Mouse (Mus musculus): Measurements from ENCODE around the gene Rnd1. TPM values are rescaled to one million over a fixed set of nuclear protein-coding genes. Genes with fewer than 3 reads are reported as not detected.
A peak's percentile ranks its signal among the peaks of the same experiment; 100 is the strongest.

The Rnd1 gene
- polyA plus RNA-seq, 1 experiment: 14.4 TPM

DNA sequence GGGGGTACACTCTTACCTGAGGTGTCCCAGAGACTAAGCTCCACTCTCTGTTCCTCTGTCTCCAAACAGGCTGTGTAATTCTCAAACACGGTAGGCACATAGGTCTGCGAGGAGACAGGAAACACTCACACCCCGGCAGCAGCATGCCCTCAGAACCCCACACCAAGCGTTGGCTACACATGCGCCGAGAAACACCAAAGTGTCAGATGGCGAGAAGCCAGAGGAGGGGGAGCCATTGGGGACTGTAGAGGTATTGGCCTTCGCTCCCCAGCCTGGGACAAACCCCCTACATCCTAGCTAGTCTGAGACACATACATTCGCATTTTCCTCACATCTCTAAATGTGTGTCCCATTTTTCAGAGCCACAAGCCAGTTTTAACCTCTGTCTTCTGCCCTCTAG is 790 bp downstream of the Rnd1 start:
- no peaks in the 10 kb centered on the region for H3K79me2 ChIP-seq (ENCODE audit: control insufficient read depth, insufficient read depth)
- no peaks in the 10 kb centered on the region for H3K36me3 ChIP-seq (ENCODE audit: control insufficient read depth, insufficient read depth)
- peak overlapping the region; percentile 97 for H3K4me2 ChIP-seq (ENCODE audit: low read depth)
- peak overlapping the region; percentile 51 for H3K4me3 ChIP-seq
- H3K27me3 ChIP-seq (ENCODE audit: control insufficient read depth, insufficient read depth, insufficient read length): no peaks in the 10 kb centered on the region
- no peak for TF ChIP-seq SRF (IDR thresholded peaks at IDR 0.05; ENCODE audit: control insufficient read depth, insufficient read length, low read depth)
- TF ChIP-seq TCF12 (IDR thresholded peaks at IDR 0.05; ENCODE audit: insufficient read depth, poor library complexity, severe bottlenecking): no peak
- TF ChIP-seq REST (IDR thresholded peaks at IDR 0.05; ENCODE audit: insufficient read depth, insufficient read length): no peak
- no peak for TF ChIP-seq MAX (IDR thresholded peaks at IDR 0.05; ENCODE audit: low read depth)
- peak overlapping the region; percentile 8 for H3ac ChIP-seq (ENCODE audit: control insufficient read depth, insufficient read length)

DNA sequence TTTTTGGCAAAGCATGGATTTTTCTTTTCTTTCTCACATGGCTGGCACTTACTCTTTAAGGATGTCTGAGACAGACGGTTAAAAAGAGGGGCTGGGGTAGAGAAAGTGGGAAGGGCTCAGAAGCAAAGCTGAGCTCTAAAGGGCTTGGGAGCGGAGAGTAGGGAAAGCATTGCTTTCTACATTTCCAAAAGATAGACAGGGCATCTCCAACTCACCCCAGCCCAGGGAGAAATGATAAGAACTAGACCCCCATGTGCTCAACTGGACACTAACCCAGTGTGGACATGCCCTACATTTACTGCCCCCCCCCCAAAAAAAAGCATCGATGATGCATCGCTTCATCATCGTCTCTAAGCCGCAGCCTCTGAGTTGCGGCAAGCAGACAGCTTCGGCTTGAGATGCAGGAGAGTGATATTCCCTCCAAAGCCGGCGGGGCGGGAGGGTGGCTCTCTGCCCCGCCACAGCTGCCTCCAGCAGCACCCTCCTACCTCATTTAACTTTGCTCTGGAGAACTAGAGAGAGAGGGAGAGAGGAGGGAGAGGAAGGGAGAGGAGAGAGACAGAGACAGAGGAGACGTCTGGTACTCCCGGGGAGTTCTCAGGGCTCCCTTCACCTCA is 1.5 kb downstream of the Rnd1 start:
- H3K36me3 ChIP-seq (ENCODE audit: control insufficient read depth, insufficient read depth): peaks cover under 1% of the 10 kb centered on the region
- peak overlapping the region; percentile 97 for H3K4me2 ChIP-seq (ENCODE audit: low read depth)
- no peaks in the 10 kb centered on the region for H3K79me2 ChIP-seq (ENCODE audit: control insufficient read depth, insufficient read depth)
- TF ChIP-seq SRF (IDR thresholded peaks at IDR 0.05; ENCODE audit: control insufficient read depth, insufficient read length, low read depth): no peak
- TF ChIP-seq MYOG (IDR thresholded peaks at IDR 0.05; ENCODE audit: control insufficient read depth in 1 of 3, insufficient read depth in 1 of 3, insufficient read length in 2 of 3, low read depth in 2 of 3): peak in 1 of 3 experiments; percentile 19
- TF ChIP-seq MYOD1 (IDR thresholded peaks at IDR 0.05; ENCODE audit: control insufficient read depth in 1 of 3, insufficient read length in 2 of 3, low read depth in 2 of 3): peak in 1 of 3 experiments; percentile 35
- TF ChIP-seq CEBPB (IDR thresholded peaks at IDR 0.05; ENCODE audit: insufficient read depth, poor library complexity, severe bottlenecking): no peak
- peak overlapping the region; percentile 51 for H3K4me3 ChIP-seq
- peak overlapping the region; percentile 8 for H3ac ChIP-seq (ENCODE audit: control insufficient read depth, insufficient read length)
- no peaks in the 10 kb centered on the region for H3K27me3 ChIP-seq (ENCODE audit: control insufficient read depth, insufficient read depth, insufficient read length)

GRCm38 (mm10) chr15:98674994-98675545 is 2.2 kb downstream of the Rnd1 start:
- no peaks in the 10 kb centered on the region for H3K79me2 ChIP-seq (ENCODE audit: control insufficient read depth, insufficient read depth)
- peaks cover 6% of the 10 kb centered on the region for H3K36me3 ChIP-seq (ENCODE audit: control insufficient read depth, insufficient read depth)
- no peaks in the 10 kb centered on the region for H3K27me3 ChIP-seq (ENCODE audit: control insufficient read depth, insufficient read depth, insufficient read length)
- peak overlapping the region; percentile 97 for H3K4me2 ChIP-seq (ENCODE audit: low read depth)
- TF ChIP-seq SRF (IDR thresholded peaks at IDR 0.05; ENCODE audit: control insufficient read depth, insufficient read length, low read depth) (no peak), E2F4 (IDR thresholded peaks at IDR 0.05; ENCODE audit: insufficient read depth) (no peak), REST (IDR thresholded peaks at IDR 0.05; ENCODE audit: insufficient read depth, insufficient read length) (no peak), TCF12 (IDR thresholded peaks at IDR 0.05; ENCODE audit: insufficient read depth, poor library complexity, severe bottlenecking) (no peak), USF1 (IDR thresholded peaks at IDR 0.05; ENCODE audit: low read depth) (no peak), MYOG (IDR thresholded peaks at IDR 0.05; ENCODE audit: control insufficient read depth in 1 of 3, insufficient read depth in 1 of 3, insufficient read length in 2 of 3, low read depth in 2 of 3) (no peak), MYOD1 (IDR thresholded peaks at IDR 0.05; ENCODE audit: control insufficient read depth in 1 of 3, insufficient read length in 2 of 3, low read depth in 2 of 3) (no peak), POLR2AphosphoS2 (IDR thresholded peaks at IDR 0.05; ENCODE audit: insufficient read length, low read depth) (no peak), CEBPB (IDR thresholded peaks at IDR 0.05; ENCODE audit: insufficient read depth, poor library complexity, severe bottlenecking) (no peak), MAX (IDR thresholded peaks at IDR 0.05; ENCODE audit: low read depth) (no peak)
- peak overlapping the region; percentile 51 for H3K4me3 ChIP-seq
- no peak overlapping the region for H3ac ChIP-seq (ENCODE audit: control insufficient read depth, insufficient read length)

DNA sequence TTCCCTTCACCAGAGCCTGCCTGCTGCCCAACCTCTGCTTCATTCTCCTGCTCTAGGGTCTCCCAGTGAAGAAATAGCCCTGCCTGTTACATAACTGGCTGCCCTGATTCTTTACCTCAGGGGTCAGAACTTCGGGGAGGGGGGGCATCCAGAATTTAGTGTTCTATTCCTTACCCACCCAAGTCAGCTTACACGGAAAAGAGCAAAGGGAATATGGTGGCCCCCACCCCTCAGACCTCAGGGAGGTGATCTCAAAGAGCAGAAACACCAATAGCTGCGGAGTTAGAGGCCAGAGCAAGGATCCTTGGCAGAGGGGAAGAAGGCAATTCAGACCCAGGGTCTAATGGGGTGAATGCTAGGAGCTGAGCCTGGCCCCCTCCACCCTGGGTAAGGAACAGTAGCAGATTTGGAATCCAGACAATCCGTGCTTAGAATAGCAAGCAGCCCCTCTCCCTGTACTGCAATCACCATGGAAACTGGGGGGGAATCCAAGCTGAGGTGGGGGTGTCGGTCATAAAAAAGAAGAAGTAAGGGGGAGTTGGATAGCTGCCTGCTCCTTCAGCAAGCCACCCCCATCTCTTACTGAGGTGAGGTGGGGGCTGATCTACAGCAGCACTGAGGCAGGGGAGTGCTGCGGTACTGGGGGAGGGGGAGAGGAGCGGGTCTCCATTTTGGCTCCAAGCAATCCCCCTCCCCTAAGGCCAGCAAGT is 2.8 kb downstream of the Rnd1 start:
- H3K36me3 ChIP-seq (ENCODE audit: control insufficient read depth, insufficient read depth): peaks cover 6% of the 10 kb centered on the region
- no peaks in the 10 kb centered on the region for H3K79me2 ChIP-seq (ENCODE audit: control insufficient read depth, insufficient read depth)
- no peak for TF ChIP-seq MYOD1 (IDR thresholded peaks at IDR 0.05; ENCODE audit: control insufficient read depth in 1 of 3, insufficient read length in 2 of 3, low read depth in 2 of 3)
- H3K4me3 ChIP-seq: peak overlapping the region; percentile 51
- peak overlapping the region; percentile 97 for H3K4me2 ChIP-seq (ENCODE audit: low read depth)
- no peak overlapping the region for H3ac ChIP-seq (ENCODE audit: control insufficient read depth, insufficient read length)
- H3K27me3 ChIP-seq (ENCODE audit: control insufficient read depth, insufficient read depth, insufficient read length): no peaks in the 10 kb centered on the region

DNA sequence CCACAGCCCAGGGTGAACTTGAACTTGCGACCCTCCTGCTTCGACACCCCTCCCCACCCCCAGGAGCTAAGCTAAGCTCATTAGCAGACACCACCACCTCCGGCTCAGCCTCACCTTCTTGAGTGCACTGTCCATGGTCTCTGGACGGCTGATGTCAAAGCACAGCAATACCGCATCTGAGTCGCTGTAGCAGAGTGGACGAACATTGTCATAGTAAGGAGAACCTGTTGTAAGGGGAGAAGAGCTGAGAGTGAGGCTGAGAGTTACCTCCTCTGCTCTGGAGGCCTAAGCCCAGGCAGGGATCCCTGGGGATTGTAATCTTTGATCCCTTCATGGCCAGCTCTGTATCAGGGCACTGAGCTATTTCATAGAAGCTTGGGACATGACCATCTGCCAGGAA is 3.5 kb downstream of the Rnd1 start:
- Histone ChIP-seq H3ac (ENCODE audit: control insufficient read depth, insufficient read length) (no peak overlapping the region), H3K4me2 (ENCODE audit: low read depth) (no peak overlapping the region), H3K27me3 (ENCODE audit: control insufficient read depth, insufficient read depth, insufficient read length) (no peaks in the 10 kb centered on the region), H3K79me2 (ENCODE audit: control insufficient read depth, insufficient read depth) (no peaks in the 10 kb centered on the region), H3K36me3 (ENCODE audit: control insufficient read depth, insufficient read depth) (peaks cover 6% of the 10 kb centered on the region), H3K4me3 (no peak overlapping the region)
- TF ChIP-seq TCF3 (IDR thresholded peaks at IDR 0.05; ENCODE audit: insufficient read length, low read depth) (no peak), CEBPB (IDR thresholded peaks at IDR 0.05; ENCODE audit: insufficient read depth, poor library complexity, severe bottlenecking) (peak; percentile 65; the same call in 1 of the 2 replicates)

Data from myocyte (in vitro differentiated cells).